Mouse (Mus musculus) heart, embryonic 13.5 days (tissue): ENCODE measurements around the gene Gm4340. TPM values are rescaled to one million over a fixed set of nuclear protein-coding genes. Genes with fewer than 3 reads are reported as not detected.
"Not testable (repeated sequence)": the region's sequence is repeated elsewhere in the genome, so short reads cannot be mapped to it uniquely, and the experiment has no call there.

Experiments
- ATAC-seq: fragments of 200-750 bp; cut with Nextera tagmentation; 2 replicates; pipeline ENCODE4 v1.8.0; 2017; ENCODE audit warnings: moderate TSS enrichment; ENCODE audit not compliant: insufficient number of reproducible peaks, low FRiP score, low TSS enrichment; ENCODE audit errors: extremely low read depth
- H3K27ac ChIP-seq: fragments of 300-500 bp; sonication (generic); replicated peaks from 2 replicates; pipeline ENCODE4 v1.5.1; 2015; ENCODE audit warnings: moderate library complexity, mild to moderate bottlenecking, inconsistent platforms
- H3K27me3 ChIP-seq: fragments of 300-500 bp; sonication (generic); replicated peaks from 2 replicates; pipeline ENCODE4 v1.6.1; 2015; ENCODE audit warnings: mild to moderate bottlenecking, inconsistent platforms
- H3K36me3 ChIP-seq: fragments of 300-500 bp; sonication (generic); 2 replicates; pipeline ENCODE4 v1.6.1; 2015; ENCODE audit warnings: mild to moderate bottlenecking, inconsistent platforms
- H3K4me1 ChIP-seq: fragments of 300-500 bp; sonication (generic); 2 replicates; pipeline ENCODE4 v1.6.1; 2015; ENCODE audit warnings: inconsistent platforms
- H3K4me2 ChIP-seq: fragments of 300-500 bp; sonication (generic); 2 replicates; pipeline ENCODE4 v1.6.1; 2015; ENCODE audit warnings: inconsistent platforms, mild to moderate bottlenecking, moderate library complexity
- H3K4me3 ChIP-seq: fragments of 300-500 bp; sonication (generic); 2 replicates; pipeline ENCODE4 v1.5.1; 2015; ENCODE audit warnings: moderate library complexity, mild to moderate bottlenecking, inconsistent platforms
- H3K9ac ChIP-seq: fragments of 300-500 bp; sonication (generic); 2 replicates; pipeline ENCODE4 v1.6.1; 2015; ENCODE audit warnings: inconsistent platforms, mild to moderate bottlenecking, moderate library complexity
- H3K9me3 ChIP-seq: fragments of 300-500 bp; sonication (generic); 2 replicates; pipeline ENCODE4 v1.6.1; 2016; ENCODE audit warnings: inconsistent platforms
- WGBS: fragments of 180-500 bp; shearing (Covaris S2); methylation state at CpG from one replicate; pipeline ENCODE4 v1.1.7; 2015; ENCODE audit warnings: mixed read lengths; 5-methylcytosine and 5-hydroxymethylcytosine counted together
- polyA plus RNA-seq: library from polyadenylated mRNA; unstranded; fragments of >200 nt; fragmentation: Nextera tagmentation; extraction: Ambion mirVana; gene quantifications from 2 replicates; pipeline ENCODE4 v1.2.1, GENCODE M21; 2015

The Gm4340 gene
- polyA plus RNA-seq = not detected in 2 replicates

- not testable (repeated sequence) for H3K9ac ChIP-seq, H3K27me3 ChIP-seq, H3K9me3 ChIP-seq, H3K27ac ChIP-seq, H3K4me2 ChIP-seq, H3K4me1 ChIP-seq, ATAC-seq, H3K36me3 ChIP-seq, H3K4me3 ChIP-seq
- no CpG with 5 or more reads among the region's 3 CpGs for WGBS
These were observed at the start of gene Gm4340 for GRCm38 (mm10) chr10:104193742-104194141. TSS of gene Gm4340 (plus strand) at chr10:104194042.

GRCm38 (mm10) chr10:104151197-104151596 lies 42.6 kb upstream of the Gm4340 start, which contains the start of gene Gm6763:
TSS of gene Gm6763 (plus strand) at chr10:104151497.
- H3K27me3 ChIP-seq, ATAC-seq, H3K9me3 ChIP-seq, H3K4me3 ChIP-seq, H3K9ac ChIP-seq, H3K4me2 ChIP-seq, H3K27ac ChIP-seq, H3K4me1 ChIP-seq, H3K36me3 ChIP-seq: not testable (repeated sequence)
- no CpG with 5 or more reads among the region's 3 CpGs for WGBS

GRCm38 (mm10) chr10:104159706-104160105 lies 34.1 kb upstream of the Gm4340 start, which contains the start of gene Gm8764:
TSS of gene Gm8764 (plus strand) at chr10:104160006.
- not testable (repeated sequence) for H3K4me2 ChIP-seq
- no CpG with 5 or more reads among the region's 3 CpGs for WGBS

GRCm38 (mm10) chr10:104168215-104168614 lies 25.6 kb upstream of the Gm4340 start, which contains the start of gene Gm21304:
TSS of gene Gm21304 (plus strand) at chr10:104168515.
- not testable (repeated sequence) for H3K27ac ChIP-seq, H3K36me3 ChIP-seq, H3K4me2 ChIP-seq, H3K4me1 ChIP-seq, H3K27me3 ChIP-seq, H3K9ac ChIP-seq, H3K9me3 ChIP-seq, ATAC-seq, H3K4me3 ChIP-seq
- WGBS = no CpG with 5 or more reads among the region's 3 CpGs

More at GRCm38 (mm10) chr10:104159706-104160105, 34.1 kb upstream of the Gm4340 start, which contains the start of gene Gm8764:
- not testable (repeated sequence) for ATAC-seq, H3K9ac ChIP-seq, H3K9me3 ChIP-seq, H3K27ac ChIP-seq, H3K4me3 ChIP-seq, H3K4me1 ChIP-seq, H3K27me3 ChIP-seq, H3K36me3 ChIP-seq

GRCm38 (mm10) chr10:104176724-104177123 lies 17.1 kb upstream of the Gm4340 start, which contains the start of gene Gm21312:
TSS of gene Gm21312 (plus strand) at chr10:104177024.
- not testable (repeated sequence) for H3K36me3 ChIP-seq, H3K4me1 ChIP-seq, ATAC-seq, H3K9ac ChIP-seq, H3K27ac ChIP-seq, H3K9me3 ChIP-seq, H3K4me2 ChIP-seq, H3K4me3 ChIP-seq, H3K27me3 ChIP-seq
- WGBS = no CpG with 5 or more reads among the region's 3 CpGs

- no CpG with 5 or more reads among the region's 3 CpGs for WGBS
- H3K4me3 ChIP-seq, H3K9ac ChIP-seq, H3K27me3 ChIP-seq, H3K4me1 ChIP-seq, H3K27ac ChIP-seq, H3K36me3 ChIP-seq, ATAC-seq, H3K4me2 ChIP-seq, H3K9me3 ChIP-seq: not testable (repeated sequence)
These were observed 8.6 kb upstream of the Gm4340 start, which contains the start of gene Gm20765 for GRCm38 (mm10) chr10:104185233-104185632. TSS of gene Gm20765 (plus strand) at chr10:104185533.

- H3K27ac ChIP-seq = no peak overlapping the region
- H3K4me3 ChIP-seq = no peak overlapping the region
- H3K9me3 ChIP-seq = no peaks in the 10 kb centered on the region
- ATAC-seq = no peak
- H3K27me3 ChIP-seq = no peaks in the 10 kb centered on the region
- H3K9ac ChIP-seq = no peak overlapping the region
- no peak overlapping the region for H3K4me2 ChIP-seq
- 76% methylated on average over 1 of the region's 1 CpGs for WGBS
- no peaks in the 10 kb centered on the region for H3K4me1 ChIP-seq
- no peaks in the 10 kb centered on the region for H3K36me3 ChIP-seq
These were observed 15.8 kb downstream of the Gm4340 start for GRCm38 (mm10) chr10:104209655-104210054.

- H3K27ac ChIP-seq = no peak overlapping the region
- no peak overlapping the region for H3K9ac ChIP-seq
- H3K36me3 ChIP-seq = no peaks in the 10 kb centered on the region
- no peaks in the 10 kb centered on the region for H3K4me1 ChIP-seq
- H3K27me3 ChIP-seq = no peaks in the 10 kb centered on the region
- ATAC-seq = no peak
- H3K9me3 ChIP-seq = no peaks in the 10 kb centered on the region
- H3K4me3 ChIP-seq = no peak overlapping the region
- WGBS = 65% methylated on average over 3 of the region's 3 CpGs
- no peak overlapping the region for H3K4me2 ChIP-seq
These were observed 16.6 kb downstream of the Gm4340 start for GRCm38 (mm10) chr10:104210268-104210990.

GRCm38 (mm10) chr10:104214527-104214926 lies 20.7 kb downstream of the Gm4340 start:
- WGBS = 82% methylated on average over 5 of the region's 5 CpGs
- Histone ChIP-seq H3K36me3 (no peaks in the 10 kb centered on the region), H3K4me1 (no peaks in the 10 kb centered on the region), H3K9ac (no peak overlapping the region), H3K27ac (no peak overlapping the region), H3K9me3 (no peaks in the 10 kb centered on the region), H3K27me3 (no peaks in the 10 kb centered on the region), H3K4me2 (no peak overlapping the region), H3K4me3 (no peak overlapping the region)
- ATAC-seq = no peak

- no peak overlapping the region for H3K27ac ChIP-seq
- no peaks in the 10 kb centered on the region for H3K36me3 ChIP-seq
- 74% methylated on average over 6 of the region's 6 CpGs for WGBS
- no peak overlapping the region for H3K4me2 ChIP-seq
- H3K4me1 ChIP-seq = no peaks in the 10 kb centered on the region
- H3K4me3 ChIP-seq = no peak overlapping the region
- no peaks in the 10 kb centered on the region for H3K27me3 ChIP-seq
- no peak overlapping the region for H3K9ac ChIP-seq
- H3K9me3 ChIP-seq = no peaks in the 10 kb centered on the region
- ATAC-seq = no peak
These were observed 26.6 kb downstream of the Gm4340 start for GRCm38 (mm10) chr10:104220303-104221021.
